Mouse (Mus musculus): ENCODE measurements around the gene Inpp5a. TPM values are rescaled to one million over a fixed set of nuclear protein-coding genes. Genes with fewer than 3 reads are reported as not detected.

The Inpp5a gene
- polyA plus RNA-seq, 1 experiment from 2014 or later, result 46.2 TPM

- H3K9ac ChIP-seq (replicated peaks; ENCODE audit: low read depth, low read length), result no peak overlapping the region
- H3K27me3 ChIP-seq (ENCODE audit: control insufficient read depth, insufficient read depth, low read length), result no peaks in the 10 kb centered on the region
- ATAC-seq (ENCODE audit: insufficient number of reproducible peaks, insufficient read depth, low FRiP score, low read depth), result no peak
- H3K27ac ChIP-seq (ENCODE audit: low read length), result no peak overlapping the region
- no peak overlapping the region for H3K4me3 ChIP-seq (ENCODE audit: low read depth, low read length)
- H3K36me3 ChIP-seq (ENCODE audit: control insufficient read depth, insufficient read depth, low read length), result no peaks in the 10 kb centered on the region
- 69% methylated on average over 4 of the region's 4 CpGs for WGBS
- H3K9me3 ChIP-seq (ENCODE audit: control insufficient read depth, low read depth, low read length), result no peaks in the 10 kb centered on the region
- no peak overlapping the region for H3K4me2 ChIP-seq (replicated peaks; ENCODE audit: low read depth, low read length)
- H3K4me1 ChIP-seq (ENCODE audit: control insufficient read depth, insufficient read depth, low read length), result peaks cover 46% of the 10 kb centered on the region
These were observed 22.4 kb upstream of the Inpp5a start for GRCm38 (mm10) chr7:139366549-139366948.

- Histone ChIP-seq H3K36me3 (ENCODE audit: control insufficient read depth, insufficient read depth, low read length) (no peaks in the 10 kb centered on the region), H3K4me2 (replicated peaks; ENCODE audit: low read depth, low read length) (no peak overlapping the region), H3K27me3 (ENCODE audit: control insufficient read depth, insufficient read depth, low read length) (no peaks in the 10 kb centered on the region), H3K4me3 (ENCODE audit: low read depth, low read length) (no peak overlapping the region), H3K27ac (ENCODE audit: low read length) (peak overlapping the region; percentile 97), H3K9ac (replicated peaks; ENCODE audit: low read depth, low read length) (peak overlapping the region; percentile 25; the same call in 1 of the 2 replicates), H3K4me1 (ENCODE audit: control insufficient read depth, insufficient read depth, low read length) (peaks cover 44% of the 10 kb centered on the region), H3K9me3 (ENCODE audit: control insufficient read depth, low read depth, low read length) (no peaks in the 10 kb centered on the region)
- 81% methylated on average over 2 of the region's 2 CpGs for WGBS
- no peak for ATAC-seq (ENCODE audit: insufficient number of reproducible peaks, insufficient read depth, low FRiP score, low read depth)
These were observed 20.7 kb upstream of the Inpp5a start for GRCm38 (mm10) chr7:139368218-139368617.

- peak overlapping the region; percentile 97 for H3K27ac ChIP-seq (ENCODE audit: low read length)
- H3K4me3 ChIP-seq (ENCODE audit: low read depth, low read length), result no peak overlapping the region
- H3K4me2 ChIP-seq (replicated peaks; ENCODE audit: low read depth, low read length), result no peak overlapping the region
- no peaks in the 10 kb centered on the region for H3K27me3 ChIP-seq (ENCODE audit: control insufficient read depth, insufficient read depth, low read length)
- WGBS, result 33% methylated on average over 14 of the region's 14 CpGs
- peaks cover 38% of the 10 kb centered on the region for H3K4me1 ChIP-seq (ENCODE audit: control insufficient read depth, insufficient read depth, low read length)
- no peaks in the 10 kb centered on the region for H3K36me3 ChIP-seq (ENCODE audit: control insufficient read depth, insufficient read depth, low read length)
- peak overlapping the region; percentile 25; the same call in 1 of the 2 replicates for H3K9ac ChIP-seq (replicated peaks; ENCODE audit: low read depth, low read length)
- no peaks in the 10 kb centered on the region for H3K9me3 ChIP-seq (ENCODE audit: control insufficient read depth, low read depth, low read length)
- ATAC-seq (ENCODE audit: insufficient number of reproducible peaks, insufficient read depth, low FRiP score, low read depth), result peak; percentile 56; the same call in 1 of the 2 replicates
These were observed 20.1 kb upstream of the Inpp5a start for GRCm38 (mm10) chr7:139368722-139369380.

GRCm38 (mm10) chr7:139369501-139370088, 19.3 kb upstream of the Inpp5a start:
- Histone ChIP-seq H3K9me3 (ENCODE audit: control insufficient read depth, low read depth, low read length) (no peaks in the 10 kb centered on the region), H3K9ac (replicated peaks; ENCODE audit: low read depth, low read length) (no peak overlapping the region), H3K4me1 (ENCODE audit: control insufficient read depth, insufficient read depth, low read length) (peaks cover 30% of the 10 kb centered on the region), H3K27me3 (ENCODE audit: control insufficient read depth, insufficient read depth, low read length) (no peaks in the 10 kb centered on the region), H3K4me2 (replicated peaks; ENCODE audit: low read depth, low read length) (no peak overlapping the region), H3K27ac (ENCODE audit: low read length) (peak overlapping the region; percentile 97), H3K4me3 (ENCODE audit: low read depth, low read length) (no peak overlapping the region), H3K36me3 (ENCODE audit: control insufficient read depth, insufficient read depth, low read length) (no peaks in the 10 kb centered on the region)
- 82% methylated on average over 6 of the region's 6 CpGs for WGBS
- no peak for ATAC-seq (ENCODE audit: insufficient number of reproducible peaks, insufficient read depth, low FRiP score, low read depth)

GRCm38 (mm10) chr7:139371389-139371788, 17.5 kb upstream of the Inpp5a start:
- peaks cover 19% of the 10 kb centered on the region for H3K4me1 ChIP-seq (ENCODE audit: control insufficient read depth, insufficient read depth, low read length)
- peak; percentile 59 for ATAC-seq (ENCODE audit: insufficient number of reproducible peaks, insufficient read depth, low FRiP score, low read depth)
- H3K4me3 ChIP-seq (ENCODE audit: low read depth, low read length), result no peak overlapping the region
- no peak overlapping the region for H3K9ac ChIP-seq (replicated peaks; ENCODE audit: low read depth, low read length)
- no peaks in the 10 kb centered on the region for H3K36me3 ChIP-seq (ENCODE audit: control insufficient read depth, insufficient read depth, low read length)
- no peaks in the 10 kb centered on the region for H3K27me3 ChIP-seq (ENCODE audit: control insufficient read depth, insufficient read depth, low read length)
- H3K9me3 ChIP-seq (ENCODE audit: control insufficient read depth, low read depth, low read length), result no peaks in the 10 kb centered on the region
- H3K4me2 ChIP-seq (replicated peaks; ENCODE audit: low read depth, low read length), result no peak overlapping the region
- no peak overlapping the region for H3K27ac ChIP-seq (ENCODE audit: low read length)

- no peaks in the 10 kb centered on the region for H3K9me3 ChIP-seq (ENCODE audit: control insufficient read depth, low read depth, low read length)
These were observed 11.5 kb upstream of the Inpp5a start for GRCm38 (mm10) chr7:139377381-139377780.

GRCm38 (mm10) chr7:139378355-139378754, 10.6 kb upstream of the Inpp5a start:
- H3K9ac ChIP-seq (replicated peaks; ENCODE audit: low read depth, low read length), result no peak overlapping the region
- no peaks in the 10 kb centered on the region for H3K4me1 ChIP-seq (ENCODE audit: control insufficient read depth, insufficient read depth, low read length)
- H3K27me3 ChIP-seq (ENCODE audit: control insufficient read depth, insufficient read depth, low read length), result no peaks in the 10 kb centered on the region
- no peak overlapping the region for H3K27ac ChIP-seq (ENCODE audit: low read length)
- 81% methylated on average over 3 of the region's 3 CpGs for WGBS
- no peak for ATAC-seq (ENCODE audit: insufficient number of reproducible peaks, insufficient read depth, low FRiP score, low read depth)
- H3K9me3 ChIP-seq (ENCODE audit: control insufficient read depth, low read depth, low read length), result no peaks in the 10 kb centered on the region
- no peak overlapping the region for H3K4me2 ChIP-seq (replicated peaks; ENCODE audit: low read depth, low read length)
- H3K36me3 ChIP-seq (ENCODE audit: control insufficient read depth, insufficient read depth, low read length), result no peaks in the 10 kb centered on the region
- no peak overlapping the region for H3K4me3 ChIP-seq (ENCODE audit: low read depth, low read length)

More at GRCm38 (mm10) chr7:139377381-139377780, 11.5 kb upstream of the Inpp5a start:
- Histone ChIP-seq H3K36me3 (ENCODE audit: control insufficient read depth, insufficient read depth, low read length) (no peaks in the 10 kb centered on the region), H3K27me3 (ENCODE audit: control insufficient read depth, insufficient read depth, low read length) (no peaks in the 10 kb centered on the region), H3K4me3 (ENCODE audit: low read depth, low read length) (no peak overlapping the region), H3K4me1 (ENCODE audit: control insufficient read depth, insufficient read depth, low read length) (no peaks in the 10 kb centered on the region), H3K4me2 (replicated peaks; ENCODE audit: low read depth, low read length) (no peak overlapping the region), H3K27ac (ENCODE audit: low read length) (no peak overlapping the region), H3K9ac (replicated peaks; ENCODE audit: low read depth, low read length) (no peak overlapping the region)
- ATAC-seq (ENCODE audit: insufficient number of reproducible peaks, insufficient read depth, low FRiP score, low read depth), result 0 out of 2 replicates have a peak, but pooled peaks have one; percentile 18
- WGBS, result 78% methylated on average over 7 of the region's 7 CpGs

- Histone ChIP-seq H3K9ac (replicated peaks; ENCODE audit: low read depth, low read length) (no peak overlapping the region), H3K4me3 (ENCODE audit: low read depth, low read length) (no peak overlapping the region), H3K9me3 (ENCODE audit: control insufficient read depth, low read depth, low read length) (no peaks in the 10 kb centered on the region), H3K27me3 (ENCODE audit: control insufficient read depth, insufficient read depth, low read length) (no peaks in the 10 kb centered on the region), H3K27ac (ENCODE audit: low read length) (no peak overlapping the region), H3K36me3 (ENCODE audit: control insufficient read depth, insufficient read depth, low read length) (no peaks in the 10 kb centered on the region), H3K4me1 (ENCODE audit: control insufficient read depth, insufficient read depth, low read length) (0 out of 2 replicates have a peak, but pooled peaks cover 2% of the 10 kb centered on the region), H3K4me2 (replicated peaks; ENCODE audit: low read depth, low read length) (no peak overlapping the region)
- 60% methylated on average over 2 of the region's 2 CpGs for WGBS
- no peak for ATAC-seq (ENCODE audit: insufficient number of reproducible peaks, insufficient read depth, low FRiP score, low read depth)
These were observed 9.2 kb upstream of the Inpp5a start for GRCm38 (mm10) chr7:139379745-139380144.

All from stomach, embryonic 14.5 days (tissue).